ENCODE assay signal across 16 mouse cellular contexts in the genomic region with DNA sequence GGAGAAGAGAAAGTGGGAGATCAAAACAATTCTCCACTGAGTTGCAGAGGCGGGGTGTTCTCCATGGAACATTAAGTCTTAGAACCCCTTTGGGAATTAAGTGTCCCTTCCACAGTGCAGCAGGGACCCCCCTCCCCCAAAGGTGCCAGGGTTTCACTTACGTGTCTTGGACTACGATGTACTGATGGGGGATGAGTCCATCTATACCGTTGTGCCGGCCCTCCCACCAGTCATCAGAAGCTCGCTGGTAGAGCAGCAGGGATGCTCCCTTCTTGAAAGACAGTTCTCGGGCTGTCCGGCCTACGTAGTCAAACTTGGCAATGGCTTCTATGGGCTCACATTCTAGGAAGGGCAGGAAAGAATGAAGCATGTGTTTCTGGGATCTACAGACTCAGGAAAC.
"Had no signal": no experiment of that assay in that cellular context is flagged by ENCODE, and none has a peak within 500 bp of the region (broad histone marks: within the 10 kb centered on the region; RNA-seq: fewer than 3 reads in every experiment).

No protein-coding gene starts in this region.

- ATAC-seq: hindbrain, embryonic 16.5 days; inflammation-experienced regulatory T-cells, adult 6 months; intestine, embryonic 15.5 days; intestine, postnatal 0 days; liver, postnatal 0 days had no signal

- DNase-seq: gastrocnemius, postnatal 25 days; heart, adult 2 months; heart, postnatal 10 days; heart, postnatal 4 days; kidney, adult 18-20 months; kidney, adult 8-10 months; kidney, postnatal 10 days; kidney, postnatal 25 days; kidney, postnatal 4 days; liver; liver, embryonic 13.5 days; liver, postnatal 0 days had no signal
